Mouse (Mus musculus) stomach, postnatal 0 days (tissue): ENCODE measurements around the gene Mtg2. TPM values are rescaled to one million over a fixed set of nuclear protein-coding genes. Genes with fewer than 3 reads are reported as not detected.

Source experiments
- ATAC-seq: fragments of 200-750 bp; cut with Nextera tagmentation; 2 replicates; pipeline ENCODE4 v1.8.0; 2017; ENCODE audit not compliant: low FRiP score, low TSS enrichment
- DNase-seq: peaks from one replicate; pipeline ENCODE4 v3.0.0-alpha.2; 2016; ENCODE audit warnings: low spot score
- H3K27ac ChIP-seq: fragments of 300-500 bp; sonication (generic); replicated peaks from 2 replicates; pipeline ENCODE4 v1.5.1; 2014; ENCODE audit warnings: mild to moderate bottlenecking, control low read depth
- H3K27me3 ChIP-seq: fragments of 300-500 bp; sonication (generic); 2 replicates; pipeline ENCODE4 v1.6.1; 2014; ENCODE audit warnings: low read length; ENCODE audit not compliant: control insufficient read depth, insufficient read depth
- H3K36me3 ChIP-seq: fragments of 300-500 bp; sonication (generic); 2 replicates; pipeline ENCODE4 v1.6.1; 2014; ENCODE audit warnings: low read length, mixed read lengths; ENCODE audit not compliant: control insufficient read depth, insufficient read depth
- H3K4me1 ChIP-seq: fragments of 300-500 bp; sonication (generic); replicated peaks from 2 replicates; pipeline ENCODE4 v1.6.1; 2014; ENCODE audit warnings: antibody characterized with exemption; ENCODE audit not compliant: control insufficient read depth, insufficient read depth
- H3K4me2 ChIP-seq: fragments of 300-500 bp; sonication (generic); replicated peaks from 2 replicates; pipeline ENCODE4 v1.6.1; 2014; ENCODE audit warnings: low read depth, mild to moderate bottlenecking, control low read depth, moderate library complexity
- H3K4me3 ChIP-seq: fragments of 300-500 bp; sonication (generic); 2 replicates; pipeline ENCODE4 v1.5.1; 2014; ENCODE audit warnings: low read depth, low read length, control low read depth
- H3K9ac ChIP-seq: fragments of 300-500 bp; sonication (generic); 2 replicates; pipeline ENCODE4 v1.6.1; 2014; ENCODE audit warnings: mild to moderate bottlenecking, low read length, control low read depth, mixed read lengths
- H3K9me3 ChIP-seq: fragments of 300-500 bp; sonication (generic); 2 replicates; pipeline ENCODE4 v1.6.1; 2016; ENCODE audit warnings: low read length; ENCODE audit not compliant: control insufficient read depth
- CTCF ChIP-seq: IDR thresholded peaks from 2 replicates; pipeline ENCODE4 v1.5.1; 2016; ENCODE audit warnings: antibody characterized with exemption, low read depth, mild to moderate bottlenecking, moderate library complexity
- EP300 ChIP-seq: optimal IDR thresholded peaks from 2 replicates; pipeline ENCODE3; 2016; ENCODE audit warnings: antibody characterized with exemption
- WGBS: fragments of 180-500 bp; shearing (Covaris S2); extraction: QIAGEN DNeasy Blood & Tissue Kit; methylation state at CpG from one replicate; pipeline ENCODE4 v1.1.7; 2014; 5-methylcytosine and 5-hydroxymethylcytosine counted together
- polyA plus RNA-seq: library from polyadenylated mRNA; unstranded; fragments of >200 nt; fragmentation: Nextera tagmentation; extraction: Ambion mirVana; gene quantifications from 2 replicates; pipeline ENCODE4 v1.2.1, GENCODE M21; 2015

Mtg2 gene
- polyA plus RNA-seq, 1 experiment from 2014 or later: 14.0 TPM

DNA sequence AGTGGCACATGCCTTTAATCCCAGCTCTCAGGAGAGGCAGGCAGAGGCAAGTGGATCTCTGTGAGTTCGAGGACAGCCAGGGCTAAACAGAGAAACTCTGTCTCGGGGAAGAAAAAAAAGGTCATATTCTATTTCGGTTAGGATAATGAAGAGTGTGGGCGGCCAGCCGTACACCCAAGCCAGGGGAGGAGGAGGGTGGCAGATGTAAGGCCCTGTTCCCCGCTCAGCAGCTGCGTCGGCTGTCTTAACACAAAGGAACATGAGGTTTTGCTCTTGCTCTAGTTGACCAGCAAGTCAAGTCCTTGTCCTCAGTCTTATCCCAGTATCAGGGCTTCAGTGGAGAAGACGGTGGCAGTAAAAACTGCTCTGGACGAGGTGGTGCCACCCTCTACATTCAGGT is 12.7 kb downstream of the Mtg2 start:
- WGBS: 91% methylated on average over 10 of the region's 10 CpGs
- Histone ChIP-seq H3K27me3 (no peaks in the 10 kb centered on the region), H3K27ac (no peak overlapping the region), H3K4me3 (no peak overlapping the region), H3K4me1 (no peaks in the 10 kb centered on the region), H3K36me3 (peaks cover 6% of the 10 kb centered on the region; the same call in 1 of the 2 replicates), H3K9ac (no peak overlapping the region), H3K9me3 (no peaks in the 10 kb centered on the region), H3K4me2 (no peak overlapping the region)
- no peak for DNase-seq
- ATAC-seq: no peak
- TF ChIP-seq CTCF (no peak), EP300 (no peak)

DNA sequence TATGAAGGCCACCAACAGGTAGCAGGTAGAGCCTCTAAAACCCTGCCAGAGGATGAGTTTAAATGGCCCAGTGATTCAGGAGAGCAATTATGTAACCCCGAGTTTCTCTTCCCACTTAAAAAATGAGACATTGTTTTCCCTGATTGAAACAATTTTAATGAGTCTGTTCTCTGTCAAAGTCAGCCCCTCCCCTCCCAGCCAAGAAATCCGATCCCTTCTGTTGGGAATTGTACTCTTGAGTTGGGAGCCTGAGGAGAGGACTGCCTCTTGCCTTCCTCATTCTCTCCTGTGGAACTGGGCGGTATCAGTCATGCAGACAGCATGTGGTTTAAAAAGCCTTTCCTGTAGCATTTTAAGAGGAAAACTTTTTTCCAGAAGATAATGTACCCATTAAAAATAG is 14.2 kb downstream of the Mtg2 start:
- Histone ChIP-seq H3K9ac (no peak overlapping the region), H3K27me3 (no peaks in the 10 kb centered on the region), H3K9me3 (no peaks in the 10 kb centered on the region), H3K36me3 (peaks cover 6% of the 10 kb centered on the region; the same call in 1 of the 2 replicates), H3K4me2 (no peak overlapping the region), H3K4me3 (no peak overlapping the region), H3K27ac (no peak overlapping the region), H3K4me1 (no peaks in the 10 kb centered on the region)
- WGBS: 28% methylated on average over 3 of the region's 3 CpGs
- no peak for ATAC-seq
- TF ChIP-seq EP300: no peak
- no peak for TF ChIP-seq CTCF
- DNase-seq: no peak

DNA sequence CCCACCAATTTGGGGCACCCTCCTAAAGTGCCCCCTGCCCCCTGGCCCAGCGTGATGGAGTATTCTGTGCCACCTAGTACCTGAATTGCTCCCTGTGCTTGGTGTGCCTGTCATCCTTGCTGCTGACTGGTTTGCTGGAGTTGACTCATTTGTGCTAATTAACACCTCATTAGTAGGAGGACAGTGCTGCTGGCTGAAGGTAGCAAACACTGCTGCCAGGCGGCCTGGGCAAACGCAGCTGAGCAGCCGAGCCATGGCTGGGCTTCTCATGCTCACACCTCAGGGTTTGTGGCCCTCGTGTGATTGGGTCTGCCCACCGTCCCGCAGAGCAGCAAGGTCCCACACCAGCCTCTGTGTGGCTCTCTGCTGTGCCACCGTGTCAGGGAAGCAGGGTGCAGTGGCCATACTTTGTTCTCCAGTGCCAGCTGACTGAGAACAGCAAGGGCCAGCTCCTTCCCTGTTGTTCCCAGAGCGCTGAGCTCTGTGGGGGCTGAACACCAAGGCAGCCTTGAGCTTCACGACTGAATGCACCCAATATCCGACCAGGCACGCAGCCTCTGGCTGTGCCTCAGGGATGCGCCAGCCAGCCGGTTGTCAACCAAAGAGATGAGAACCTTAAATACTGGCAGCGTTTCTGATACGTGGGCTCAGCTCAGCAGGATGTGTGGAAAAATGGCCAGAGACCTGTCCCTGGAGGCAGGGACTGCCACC is 15.7 kb downstream of the Mtg2 start:
- Histone ChIP-seq H3K27me3 (no peaks in the 10 kb centered on the region), H3K9ac (no peak overlapping the region), H3K9me3 (no peaks in the 10 kb centered on the region), H3K27ac (no peak overlapping the region), H3K4me2 (no peak overlapping the region), H3K4me1 (no peaks in the 10 kb centered on the region), H3K4me3 (no peak overlapping the region), H3K36me3 (peaks cover 6% of the 10 kb centered on the region; the same call in 1 of the 2 replicates)
- no peak for TF ChIP-seq EP300
- TF ChIP-seq CTCF: no peak
- no peak for DNase-seq
- 79% methylated on average over 16 of the region's 16 CpGs for WGBS
- no peak for ATAC-seq

DNA sequence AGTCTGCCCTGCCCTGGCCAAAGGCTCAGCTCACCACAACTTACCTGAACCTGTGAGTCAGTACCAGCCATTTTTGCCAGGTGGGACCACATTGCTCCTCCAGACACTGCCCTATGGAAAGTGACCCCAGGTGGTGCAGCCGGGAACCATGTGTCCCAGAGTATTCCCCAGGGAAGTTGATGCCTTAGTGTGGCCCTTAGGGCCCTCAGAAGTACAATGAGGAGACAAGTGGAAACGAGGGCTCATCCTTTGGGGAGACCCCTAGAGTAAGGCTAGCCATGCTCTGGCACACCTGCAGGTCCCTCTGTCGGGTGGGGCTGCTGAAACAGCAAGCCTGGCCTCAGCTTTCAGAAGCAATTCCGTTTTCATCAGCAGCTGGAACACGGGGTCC is 16.2 kb downstream of the Mtg2 start:
- Histone ChIP-seq H3K9me3 (no peaks in the 10 kb centered on the region), H3K4me2 (no peak overlapping the region), H3K36me3 (peaks cover 6% of the 10 kb centered on the region; the same call in 1 of the 2 replicates), H3K27me3 (no peaks in the 10 kb centered on the region), H3K4me1 (no peaks in the 10 kb centered on the region), H3K9ac (no peak overlapping the region), H3K4me3 (no peak overlapping the region), H3K27ac (no peak overlapping the region)
- no peak for ATAC-seq
- 88% methylated on average over 5 of the region's 5 CpGs for WGBS
- DNase-seq: no peak
- no peak for TF ChIP-seq CTCF
- TF ChIP-seq EP300: no peak

DNA sequence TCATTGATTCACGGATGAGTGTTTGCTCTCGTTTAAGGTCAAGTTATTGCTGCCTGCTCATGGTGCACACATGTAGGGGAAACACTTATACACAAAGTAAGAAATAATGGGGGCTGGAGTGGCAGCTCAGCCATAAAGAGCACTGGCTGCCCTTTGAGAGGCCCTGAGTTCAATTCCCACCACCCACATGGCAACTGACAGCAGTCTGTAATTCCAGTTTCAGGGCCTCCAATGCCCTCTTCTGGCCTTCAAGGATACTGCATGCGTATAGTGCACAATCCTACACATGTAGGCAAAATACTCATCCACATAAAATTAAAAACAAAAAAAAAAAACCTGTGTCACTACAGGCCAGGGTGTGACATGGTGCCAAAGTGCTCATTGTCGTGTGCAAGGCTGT is 17.1 kb downstream of the Mtg2 start:
- TF ChIP-seq CTCF (peak; percentile 47), EP300 (no peak)
- peaks cover 4% of the 10 kb centered on the region; the same call in 1 of the 2 replicates for H3K36me3 ChIP-seq
- H3K9ac ChIP-seq: no peak overlapping the region
- no peaks in the 10 kb centered on the region for H3K4me1 ChIP-seq
- 87% methylated on average over 4 of the region's 4 CpGs for WGBS
- no peak overlapping the region for H3K27ac ChIP-seq
- no peak for ATAC-seq
- H3K9me3 ChIP-seq: no peaks in the 10 kb centered on the region
- no peaks in the 10 kb centered on the region for H3K27me3 ChIP-seq
- no peak overlapping the region for H3K4me3 ChIP-seq
- H3K4me2 ChIP-seq: no peak overlapping the region
- DNase-seq: no peak

DNA sequence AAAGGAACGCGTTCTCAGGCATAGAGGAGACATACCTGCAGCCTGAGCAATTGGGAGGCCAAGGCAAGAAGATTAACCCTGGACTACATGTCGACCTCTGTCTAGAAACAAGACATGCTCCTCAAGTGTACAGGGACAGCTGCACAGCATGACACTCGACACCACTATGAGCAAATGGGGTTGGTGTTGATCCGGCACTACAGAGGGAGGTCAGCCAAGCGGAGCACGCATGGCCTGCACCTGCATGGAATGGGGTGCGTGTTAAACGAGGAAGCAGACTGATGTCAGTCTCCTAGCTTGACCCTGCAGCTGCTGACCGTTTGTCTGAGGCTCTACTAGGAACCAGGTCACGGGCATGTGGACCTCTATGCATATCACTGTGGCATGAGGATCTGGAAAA is 19.9 kb downstream of the Mtg2 start:
- no peak overlapping the region for H3K9ac ChIP-seq
- H3K27me3 ChIP-seq: no peaks in the 10 kb centered on the region
- no peak overlapping the region for H3K27ac ChIP-seq
- H3K4me2 ChIP-seq: no peak overlapping the region
- DNase-seq (no peak), ATAC-seq (no peak)
- H3K36me3 ChIP-seq: peaks cover 4% of the 10 kb centered on the region; the same call in 1 of the 2 replicates
- 56% methylated on average over 11 of the region's 11 CpGs for WGBS
- H3K4me3 ChIP-seq: no peak overlapping the region
- TF ChIP-seq EP300: no peak
- no peak for TF ChIP-seq CTCF
- H3K4me1 ChIP-seq: no peaks in the 10 kb centered on the region
- no peaks in the 10 kb centered on the region for H3K9me3 ChIP-seq
